Mouse (Mus musculus): ENCODE measurements at regions not wholly inside any gene's neighbourhood (a gene's known extent, or its start where the extent isn't known, plus 50 kb on each side); places are given as distances from the start of the nearest gene placed in this dataset.

GRCm38 (mm10) chr9:14072950-14073349 lies 201.9 kb upstream of the Sesn3 start:
- TF ChIP-seq CTCF (IDR thresholded peaks at IDR 0.05; ENCODE audit: borderline replicate concordance, control insufficient read depth, extremely low read depth, insufficient read depth, low read length, poor library complexity): no peak
- TF ChIP-seq POLR2A (IDR thresholded peaks at IDR 0.05; ENCODE audit: control insufficient read depth, extremely low read depth, insufficient read depth, low read length, poor library complexity): no peak

All from thymus, adult 2 months (tissue).